Mouse (Mus musculus): ENCODE results near the gene Arhgap24. TPM values are rescaled to one million over a fixed set of nuclear protein-coding genes. Genes with fewer than 3 reads are reported as not detected.

The Arhgap24 gene
- total and polyA plus RNA-seq, 2 experiments = 4.6 to 6.9 TPM

DNA sequence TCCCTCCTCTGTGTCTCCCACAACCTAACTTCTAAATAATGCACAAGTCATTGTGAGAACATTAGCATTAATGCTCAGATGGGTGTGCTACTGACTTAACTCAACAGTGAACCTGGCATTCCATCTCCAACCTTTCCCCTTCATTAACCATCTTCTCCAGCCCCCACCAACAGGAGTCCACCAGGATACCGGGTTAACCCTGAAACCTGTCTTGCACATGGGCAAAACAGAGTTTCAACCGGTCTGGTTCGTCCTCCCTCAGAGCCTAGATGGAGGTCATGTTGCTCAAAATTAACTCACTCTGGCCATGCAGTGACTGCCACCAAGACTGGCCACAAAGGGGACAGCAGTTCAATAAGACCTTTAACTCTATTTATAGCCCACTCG is 285.9 kb downstream of the Arhgap24 start:
- DNase-seq (ENCODE audit: extremely low read depth, low read depth, low spot score) = no peak
- Histone ChIP-seq H3K79me2 (ENCODE audit: control insufficient read depth, insufficient read depth, low read length) (no peaks in the 10 kb centered on the region), H3K27me3 (ENCODE audit: control insufficient read depth, insufficient read depth, low read length) (no peaks in the 10 kb centered on the region), H3K36me3 (ENCODE audit: control insufficient read depth, insufficient read depth, low read length) (no peaks in the 10 kb centered on the region), H3K4me1 (ENCODE audit: control insufficient read depth, insufficient read depth, low read length) (no peaks in the 10 kb centered on the region; the same call in 1 of the 2 replicates), H3K27ac (replicated peaks; ENCODE audit: insufficient read depth, low read depth, low read length) (no peak overlapping the region), H3K4me3 (ENCODE audit: insufficient read depth, low read depth, low read length) (no peak overlapping the region), H3K9ac (ENCODE audit: low read depth, low read length) (no peak overlapping the region)
- WGBS = 87% methylated on average over 4 of the region's 4 CpGs
- TF ChIP-seq CTCF (IDR thresholded peaks at IDR 0.05; ENCODE audit: low read depth, low read length) = no peak
- TF ChIP-seq POLR2A (IDR thresholded peaks at IDR 0.05; ENCODE audit: extremely low read depth, insufficient read depth, low read length) = no peak

DNA sequence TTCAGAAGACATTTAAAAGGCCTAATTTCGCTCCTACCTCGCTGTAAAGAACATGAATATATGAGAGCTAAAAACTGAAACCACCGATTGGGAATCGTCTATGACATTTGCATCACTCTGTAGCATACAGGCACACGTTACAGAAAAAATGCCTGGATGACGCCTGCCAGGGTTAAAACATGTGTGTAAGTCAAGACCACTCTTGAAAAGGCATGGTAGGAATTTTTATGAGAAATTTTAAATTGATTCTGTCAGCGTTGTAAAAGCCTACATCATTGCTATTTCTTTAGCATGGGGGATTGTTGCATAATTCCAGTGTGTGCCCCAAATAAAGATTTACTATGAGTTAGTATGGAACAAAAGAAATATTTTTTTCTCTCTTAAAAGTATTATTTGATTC is 286.6 kb downstream of the Arhgap24 start:
- DNase-seq (ENCODE audit: extremely low read depth, low read depth, low spot score) = no peak
- Histone ChIP-seq H3K27ac (replicated peaks; ENCODE audit: insufficient read depth, low read depth, low read length) (no peak overlapping the region), H3K4me3 (ENCODE audit: insufficient read depth, low read depth, low read length) (no peak overlapping the region), H3K9ac (ENCODE audit: low read depth, low read length) (no peak overlapping the region), H3K36me3 (ENCODE audit: control insufficient read depth, insufficient read depth, low read length) (no peaks in the 10 kb centered on the region), H3K27me3 (ENCODE audit: control insufficient read depth, insufficient read depth, low read length) (no peaks in the 10 kb centered on the region), H3K79me2 (ENCODE audit: control insufficient read depth, insufficient read depth, low read length) (no peaks in the 10 kb centered on the region), H3K4me1 (ENCODE audit: control insufficient read depth, insufficient read depth, low read length) (no peaks in the 10 kb centered on the region; the same call in 1 of the 2 replicates)
- 82% methylated on average over 7 of the region's 7 CpGs for WGBS
- TF ChIP-seq CTCF (IDR thresholded peaks at IDR 0.05; ENCODE audit: low read depth, low read length) = no peak
- TF ChIP-seq POLR2A (IDR thresholded peaks at IDR 0.05; ENCODE audit: extremely low read depth, insufficient read depth, low read length) = no peak

DNA sequence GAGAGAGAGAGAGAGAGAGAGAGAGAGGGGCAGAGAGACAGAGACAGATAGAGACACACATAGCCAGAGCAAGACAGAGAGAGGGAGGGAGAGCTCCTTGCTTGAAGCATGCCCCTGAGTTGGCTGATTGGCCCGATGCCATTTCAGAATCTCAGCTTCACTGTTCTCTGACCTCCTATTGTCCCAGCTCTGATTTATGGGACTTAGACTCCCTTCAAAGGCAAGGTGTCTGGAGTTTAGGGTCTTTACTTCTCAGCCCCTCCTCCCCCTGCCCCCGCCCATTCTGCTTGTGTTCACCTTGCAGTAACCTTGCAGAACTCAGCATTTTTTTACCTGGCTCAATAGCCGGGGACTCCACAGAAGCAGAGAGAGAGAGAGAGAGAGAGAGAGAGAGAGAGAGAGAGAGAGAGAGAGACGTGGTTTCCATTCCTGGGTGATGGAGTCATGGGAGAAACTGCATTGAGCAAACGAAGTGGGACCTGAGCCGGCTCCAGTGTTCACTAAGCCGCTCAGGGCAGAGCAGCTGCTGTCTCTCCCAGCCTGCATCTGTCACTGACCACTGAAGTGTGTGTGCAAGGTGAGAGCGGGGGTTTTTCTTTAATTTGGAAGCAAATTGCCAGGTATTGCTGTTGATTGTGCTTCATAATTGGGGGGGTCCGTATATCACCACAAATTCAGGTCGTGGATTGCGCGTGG is 287.3 kb downstream of the Arhgap24 start:
- Histone ChIP-seq H3K79me2 (ENCODE audit: control insufficient read depth, insufficient read depth, low read length) (no peaks in the 10 kb centered on the region), H3K27me3 (ENCODE audit: control insufficient read depth, insufficient read depth, low read length) (no peaks in the 10 kb centered on the region), H3K27ac (replicated peaks; ENCODE audit: insufficient read depth, low read depth, low read length) (no peak overlapping the region), H3K4me3 (ENCODE audit: insufficient read depth, low read depth, low read length) (no peak overlapping the region), H3K36me3 (ENCODE audit: control insufficient read depth, insufficient read depth, low read length) (no peaks in the 10 kb centered on the region), H3K9ac (ENCODE audit: low read depth, low read length) (no peak overlapping the region), H3K4me1 (ENCODE audit: control insufficient read depth, insufficient read depth, low read length) (no peaks in the 10 kb centered on the region; the same call in 1 of the 2 replicates)
- no peak for DNase-seq (ENCODE audit: extremely low read depth, low read depth, low spot score)
- WGBS = 60% methylated on average over 12 of the region's 12 CpGs
- TF ChIP-seq CTCF (IDR thresholded peaks at IDR 0.05; ENCODE audit: low read depth, low read length) (no peak), POLR2A (IDR thresholded peaks at IDR 0.05; ENCODE audit: extremely low read depth, insufficient read depth, low read length) (no peak)

DNA sequence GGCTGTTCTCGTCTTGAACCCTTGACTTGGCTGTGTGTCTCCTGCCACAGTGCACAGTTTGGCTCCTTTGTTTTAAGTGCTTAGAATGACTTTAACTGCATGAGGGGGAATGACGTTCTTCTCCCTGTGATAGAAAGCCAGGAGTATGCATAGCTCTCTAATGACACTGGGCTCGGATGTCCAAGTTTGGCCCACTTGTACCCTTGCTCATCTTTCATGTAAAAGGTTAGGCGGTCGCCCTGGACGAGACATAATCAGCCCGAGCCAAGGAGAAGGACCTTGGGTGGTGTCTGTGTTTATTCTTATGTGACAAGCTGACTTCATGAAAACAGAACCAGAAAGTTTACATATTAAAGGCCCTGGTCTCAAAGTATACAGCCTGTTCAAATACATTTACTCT is 289.4 kb downstream of the Arhgap24 start:
- 56% methylated on average over 7 of the region's 7 CpGs for WGBS
- Histone ChIP-seq H3K9ac (ENCODE audit: low read depth, low read length) (no peak overlapping the region), H3K4me1 (ENCODE audit: control insufficient read depth, insufficient read depth, low read length) (no peaks in the 10 kb centered on the region; the same call in 1 of the 2 replicates), H3K27ac (replicated peaks; ENCODE audit: insufficient read depth, low read depth, low read length) (no peak overlapping the region), H3K27me3 (ENCODE audit: control insufficient read depth, insufficient read depth, low read length) (no peaks in the 10 kb centered on the region), H3K79me2 (ENCODE audit: control insufficient read depth, insufficient read depth, low read length) (no peaks in the 10 kb centered on the region), H3K36me3 (ENCODE audit: control insufficient read depth, insufficient read depth, low read length) (no peaks in the 10 kb centered on the region), H3K4me3 (ENCODE audit: insufficient read depth, low read depth, low read length) (no peak overlapping the region)
- TF ChIP-seq POLR2A (IDR thresholded peaks at IDR 0.05; ENCODE audit: extremely low read depth, insufficient read depth, low read length) = no peak
- TF ChIP-seq CTCF (IDR thresholded peaks at IDR 0.05; ENCODE audit: low read depth, low read length) = no peak
- no peak for DNase-seq (ENCODE audit: extremely low read depth, low read depth, low spot score)

DNA sequence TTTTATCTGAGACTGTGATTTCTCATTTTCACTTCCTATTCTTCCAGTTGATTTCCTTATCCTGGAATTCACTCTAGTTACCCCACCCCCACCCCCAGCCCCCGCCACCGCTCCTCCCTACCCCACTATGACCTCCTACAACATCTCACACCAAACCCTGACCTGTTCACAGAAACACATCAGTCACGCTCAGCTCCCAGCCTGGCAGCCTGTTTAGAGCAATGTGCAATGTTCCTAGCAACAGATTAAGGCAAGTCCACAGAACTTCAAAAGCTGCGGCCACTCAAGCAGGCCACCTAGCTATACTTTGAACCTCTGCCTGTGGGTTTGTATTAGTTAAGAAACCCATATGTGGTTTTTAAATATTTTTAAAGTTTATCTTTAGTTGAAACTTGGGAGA is 293.3 kb downstream of the Arhgap24 start:
- Histone ChIP-seq H3K4me3 (ENCODE audit: insufficient read depth, low read depth, low read length) (no peak overlapping the region), H3K36me3 (ENCODE audit: control insufficient read depth, insufficient read depth, low read length) (no peaks in the 10 kb centered on the region), H3K9ac (ENCODE audit: low read depth, low read length) (no peak overlapping the region), H3K27me3 (ENCODE audit: control insufficient read depth, insufficient read depth, low read length) (no peaks in the 10 kb centered on the region), H3K79me2 (ENCODE audit: control insufficient read depth, insufficient read depth, low read length) (no peaks in the 10 kb centered on the region), H3K27ac (replicated peaks; ENCODE audit: insufficient read depth, low read depth, low read length) (no peak overlapping the region), H3K4me1 (ENCODE audit: control insufficient read depth, insufficient read depth, low read length) (no peaks in the 10 kb centered on the region; the same call in 1 of the 2 replicates)
- WGBS = 81% methylated on average over 4 of the region's 4 CpGs
- no peak for DNase-seq (ENCODE audit: extremely low read depth, low read depth, low spot score)
- TF ChIP-seq CTCF (IDR thresholded peaks at IDR 0.05; ENCODE audit: low read depth, low read length) (no peak), POLR2A (IDR thresholded peaks at IDR 0.05; ENCODE audit: extremely low read depth, insufficient read depth, low read length) (no peak)

DNA sequence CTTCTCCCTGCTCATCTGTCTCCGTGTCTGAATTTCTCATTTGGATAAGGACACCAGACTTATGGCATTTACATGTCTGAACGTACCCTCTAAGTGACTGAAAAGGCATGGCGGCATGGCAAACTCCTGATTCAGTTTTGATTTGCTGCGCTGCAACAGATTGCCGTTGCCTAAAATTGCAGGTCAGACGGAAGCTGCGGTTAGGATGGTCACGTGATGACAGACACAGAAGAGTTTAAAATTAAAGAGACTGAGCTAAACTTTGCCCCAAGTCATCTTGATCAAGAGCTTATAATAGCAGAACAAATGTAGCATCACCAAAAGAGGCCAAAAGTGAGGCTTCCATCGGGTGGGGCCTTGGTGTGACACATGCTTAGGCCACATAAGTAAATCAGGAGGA is 296.1 kb downstream of the Arhgap24 start:
- Histone ChIP-seq H3K27ac (replicated peaks; ENCODE audit: insufficient read depth, low read depth, low read length) (no peak overlapping the region), H3K36me3 (ENCODE audit: control insufficient read depth, insufficient read depth, low read length) (no peaks in the 10 kb centered on the region), H3K79me2 (ENCODE audit: control insufficient read depth, insufficient read depth, low read length) (no peaks in the 10 kb centered on the region), H3K9ac (ENCODE audit: low read depth, low read length) (no peak overlapping the region), H3K4me1 (ENCODE audit: control insufficient read depth, insufficient read depth, low read length) (no peaks in the 10 kb centered on the region), H3K27me3 (ENCODE audit: control insufficient read depth, insufficient read depth, low read length) (no peaks in the 10 kb centered on the region), H3K4me3 (ENCODE audit: insufficient read depth, low read depth, low read length) (no peak overlapping the region)
- 95% methylated on average over 9 of the region's 9 CpGs for WGBS
- no peak for TF ChIP-seq CTCF (IDR thresholded peaks at IDR 0.05; ENCODE audit: low read depth, low read length)
- TF ChIP-seq POLR2A (IDR thresholded peaks at IDR 0.05; ENCODE audit: extremely low read depth, insufficient read depth, low read length) = no peak
- no peak for DNase-seq (ENCODE audit: extremely low read depth, low read depth, low spot score)
